Mouse (Mus musculus): ENCODE measurements around the gene Kcnj16. TPM values are rescaled to one million over a fixed set of nuclear protein-coding genes. Genes with fewer than 3 reads are reported as not detected.

Gene Kcnj16
- polyA plus RNA-seq, 1 experiment: 1.3 TPM

GRCm38 (mm10) chr11:111060216-111060615 is 92.4 kb downstream of the Kcnj16 start:
- WGBS: 93% methylated on average over 5 of the region's 5 CpGs
- Histone ChIP-seq H3K4me3 (ENCODE audit: control insufficient read depth, insufficient read depth, low read length) (no peak overlapping the region), H3K4me1 (replicated peaks; ENCODE audit: control insufficient read depth, insufficient read depth, low read length) (peaks cover 2% of the 10 kb centered on the region; the same call in 1 of the 2 replicates), H3K27me3 (ENCODE audit: control insufficient read depth, insufficient read depth, low read length) (no peaks in the 10 kb centered on the region), H3K27ac (ENCODE audit: control insufficient read depth, insufficient read depth, low read length) (no peak overlapping the region), H3K36me3 (ENCODE audit: control insufficient read depth, insufficient read depth, low read length) (no peaks in the 10 kb centered on the region)
- no peak for DNase-seq
- no peak for TF ChIP-seq CTCF (IDR thresholded peaks at IDR 0.05; ENCODE audit: borderline replicate concordance, control insufficient read depth, extremely low read depth, insufficient read depth, low read length, poor library complexity)
- no peak for TF ChIP-seq POLR2A (IDR thresholded peaks at IDR 0.05; ENCODE audit: control insufficient read depth, extremely low read depth, insufficient read depth, low read length, poor library complexity)

- peaks cover 11% of the 10 kb centered on the region for H3K4me1 ChIP-seq (replicated peaks; ENCODE audit: control insufficient read depth, insufficient read depth, low read length)
- 1% methylated on average over 25 of the region's 25 CpGs for WGBS
- H3K27me3 ChIP-seq (ENCODE audit: control insufficient read depth, insufficient read depth, low read length): no peaks in the 10 kb centered on the region
- TF ChIP-seq CTCF (IDR thresholded peaks at IDR 0.05; ENCODE audit: borderline replicate concordance, control insufficient read depth, extremely low read depth, insufficient read depth, low read length, poor library complexity) (no peak), POLR2A (IDR thresholded peaks at IDR 0.05; ENCODE audit: control insufficient read depth, extremely low read depth, insufficient read depth, low read length, poor library complexity) (no peak)
- peak; percentile 49 for DNase-seq
- no peak overlapping the region for H3K27ac ChIP-seq (ENCODE audit: control insufficient read depth, insufficient read depth, low read length)
- H3K4me3 ChIP-seq (ENCODE audit: control insufficient read depth, insufficient read depth, low read length): peak overlapping the region; percentile 48
- no peaks in the 10 kb centered on the region for H3K36me3 ChIP-seq (ENCODE audit: control insufficient read depth, insufficient read depth, low read length)
Measured at GRCm38 (mm10) chr11:111064751-111065527, 97.1 kb downstream of the Kcnj16 start.

- Histone ChIP-seq H3K4me1 (replicated peaks; ENCODE audit: control insufficient read depth, insufficient read depth, low read length) (peaks cover 11% of the 10 kb centered on the region), H3K27ac (ENCODE audit: control insufficient read depth, insufficient read depth, low read length) (no peak within 1 kb of the TSS), H3K27me3 (ENCODE audit: control insufficient read depth, insufficient read depth, low read length) (no peaks in the 10 kb centered on the region), H3K36me3 (ENCODE audit: control insufficient read depth, insufficient read depth, low read length) (no peaks in the 10 kb centered on the region), H3K4me3 (ENCODE audit: control insufficient read depth, insufficient read depth, low read length) (peak within 1 kb of the TSS; percentile 48)
- WGBS: 0% methylated on average over 28 of the region's 28 CpGs
- peak; percentile 88 for DNase-seq
- TF ChIP-seq POLR2A (IDR thresholded peaks at IDR 0.05; ENCODE audit: control insufficient read depth, extremely low read depth, insufficient read depth, low read length, poor library complexity) (no peak), CTCF (IDR thresholded peaks at IDR 0.05; ENCODE audit: borderline replicate concordance, control insufficient read depth, extremely low read depth, insufficient read depth, low read length, poor library complexity) (no peak)
Measured at GRCm38 (mm10) chr11:111065635-111066298, 97.9 kb downstream of the Kcnj16 start, which contains the start of gene Kcnj2. Gene Kcnj2, plus strand, starts transcription at chr11:111066164.

GRCm38 (mm10) chr11:111066299-111066691 is 98.5 kb downstream of the Kcnj16 start:
- H3K27me3 ChIP-seq (ENCODE audit: control insufficient read depth, insufficient read depth, low read length): no peaks in the 10 kb centered on the region
- H3K4me1 ChIP-seq (replicated peaks; ENCODE audit: control insufficient read depth, insufficient read depth, low read length): peaks cover 11% of the 10 kb centered on the region
- no peak for TF ChIP-seq POLR2A (IDR thresholded peaks at IDR 0.05; ENCODE audit: control insufficient read depth, extremely low read depth, insufficient read depth, low read length, poor library complexity)
- TF ChIP-seq CTCF (IDR thresholded peaks at IDR 0.05; ENCODE audit: borderline replicate concordance, control insufficient read depth, extremely low read depth, insufficient read depth, low read length, poor library complexity): no peak
- DNase-seq: no peak
- no peak overlapping the region for H3K27ac ChIP-seq (ENCODE audit: control insufficient read depth, insufficient read depth, low read length)
- WGBS: 3% methylated on average over 9 of the region's 9 CpGs
- no peak overlapping the region for H3K4me3 ChIP-seq (ENCODE audit: control insufficient read depth, insufficient read depth, low read length)
- no peaks in the 10 kb centered on the region for H3K36me3 ChIP-seq (ENCODE audit: control insufficient read depth, insufficient read depth, low read length)

- no peak overlapping the region for H3K4me3 ChIP-seq (ENCODE audit: control insufficient read depth, insufficient read depth, low read length)
- H3K4me1 ChIP-seq (replicated peaks; ENCODE audit: control insufficient read depth, insufficient read depth, low read length): peaks cover 11% of the 10 kb centered on the region
- H3K27ac ChIP-seq (ENCODE audit: control insufficient read depth, insufficient read depth, low read length): no peak overlapping the region
- H3K36me3 ChIP-seq (ENCODE audit: control insufficient read depth, insufficient read depth, low read length): no peaks in the 10 kb centered on the region
- TF ChIP-seq CTCF (IDR thresholded peaks at IDR 0.05; ENCODE audit: borderline replicate concordance, control insufficient read depth, extremely low read depth, insufficient read depth, low read length, poor library complexity) (no peak), POLR2A (IDR thresholded peaks at IDR 0.05; ENCODE audit: control insufficient read depth, extremely low read depth, insufficient read depth, low read length, poor library complexity) (no peak)
- H3K27me3 ChIP-seq (ENCODE audit: control insufficient read depth, insufficient read depth, low read length): no peaks in the 10 kb centered on the region
- WGBS: 82% methylated on average over 3 of the region's 3 CpGs
- DNase-seq: no peak
Measured at GRCm38 (mm10) chr11:111067787-111068186, 100.0 kb downstream of the Kcnj16 start.

- Histone ChIP-seq H3K27me3 (ENCODE audit: control insufficient read depth, insufficient read depth, low read length) (no peaks in the 10 kb centered on the region), H3K36me3 (ENCODE audit: control insufficient read depth, insufficient read depth, low read length) (no peaks in the 10 kb centered on the region), H3K4me1 (replicated peaks; ENCODE audit: control insufficient read depth, insufficient read depth, low read length) (peaks cover 7% of the 10 kb centered on the region), H3K4me3 (ENCODE audit: control insufficient read depth, insufficient read depth, low read length) (no peak overlapping the region), H3K27ac (ENCODE audit: control insufficient read depth, insufficient read depth, low read length) (no peak overlapping the region)
- no peak for DNase-seq
- TF ChIP-seq CTCF (IDR thresholded peaks at IDR 0.05; ENCODE audit: borderline replicate concordance, control insufficient read depth, extremely low read depth, insufficient read depth, low read length, poor library complexity) (no peak), POLR2A (IDR thresholded peaks at IDR 0.05; ENCODE audit: control insufficient read depth, extremely low read depth, insufficient read depth, low read length, poor library complexity) (no peak)
Measured at GRCm38 (mm10) chr11:111070460-111070859, 102.6 kb downstream of the Kcnj16 start.

Data from thymus, adult 2 months (tissue).